Mouse (Mus musculus) liver, embryonic 11.5 days (tissue): ENCODE results near the gene Chd2. TPM values are rescaled to one million over a fixed set of nuclear protein-coding genes. Genes with fewer than 3 reads are reported as not detected.

Experiments
- ATAC-seq: fragments of 200-750 bp; cut with Nextera tagmentation; replicated peaks from 2 replicates; pipeline ENCODE4 v1.8.0; 2017; ENCODE audit warnings: moderate number of reproducible peaks, mild to moderate bottlenecking, moderate TSS enrichment, moderate library complexity; ENCODE audit not compliant: low FRiP score
- DNase-seq: peaks from one replicate; pipeline ENCODE4 v3.0.0-alpha.2; 2017; ENCODE audit warnings: low spot score
- H3K27ac ChIP-seq: fragments of 300-500 bp; sonication (generic); 2 replicates; pipeline ENCODE4 v1.5.1; 2014; ENCODE audit warnings: mild to moderate bottlenecking, low read depth, low read length, control low read depth
- H3K27me3 ChIP-seq: fragments of 300-500 bp; sonication (generic); replicated peaks from 2 replicates; pipeline ENCODE4 v1.6.1; 2014; ENCODE audit warnings: low read length, mixed read lengths; ENCODE audit not compliant: control insufficient read depth, insufficient read depth
- H3K36me3 ChIP-seq: fragments of 300-500 bp; sonication (generic); 2 replicates; pipeline ENCODE4 v1.6.1; 2014; ENCODE audit warnings: mild to moderate bottlenecking, low read length, moderate library complexity, mixed read lengths; ENCODE audit not compliant: control insufficient read depth, insufficient read depth
- H3K4me1 ChIP-seq: fragments of 300-500 bp; sonication (generic); replicated peaks from 2 replicates; pipeline ENCODE4 v1.6.1; 2014; ENCODE audit warnings: low read length, mixed read lengths; ENCODE audit not compliant: control insufficient read depth, insufficient read depth
- H3K4me2 ChIP-seq: fragments of 300-500 bp; sonication (generic); 2 replicates; pipeline ENCODE4 v1.6.1; 2014; ENCODE audit warnings: mild to moderate bottlenecking, control low read depth, moderate library complexity
- H3K4me3 ChIP-seq: fragments of 300-500 bp; sonication (generic); 2 replicates; pipeline ENCODE4 v1.5.1; 2014; ENCODE audit warnings: low read depth, low read length, control low read depth
- H3K9ac ChIP-seq: fragments of 300-500 bp; sonication (generic); 2 replicates; pipeline ENCODE4 v1.6.1; 2014; ENCODE audit warnings: low read depth, low read length, control low read depth
- H3K9me3 ChIP-seq: fragments of 300-500 bp; sonication (generic); 2 replicates; pipeline ENCODE4 v1.6.1; 2016; ENCODE audit warnings: low read length, inconsistent platforms, mixed read lengths; ENCODE audit not compliant: control insufficient read depth
- WGBS: fragments of 180-500 bp; shearing (Covaris S2); extraction: QIAGEN DNeasy Blood & Tissue Kit; methylation state at CpG from one replicate; pipeline ENCODE4 v1.1.7; 2014; 5-methylcytosine and 5-hydroxymethylcytosine counted together
- polyA plus RNA-seq: library from polyadenylated mRNA; unstranded; fragments of >200 nt; fragmentation: Nextera tagmentation; extraction: Ambion mirVana; gene quantifications from 2 replicates; pipeline ENCODE4 v1.2.1, GENCODE M21; 2014

Chd2 gene
- polyA plus RNA-seq, 1 experiment from 2014 or later: 34.5 TPM

DNA sequence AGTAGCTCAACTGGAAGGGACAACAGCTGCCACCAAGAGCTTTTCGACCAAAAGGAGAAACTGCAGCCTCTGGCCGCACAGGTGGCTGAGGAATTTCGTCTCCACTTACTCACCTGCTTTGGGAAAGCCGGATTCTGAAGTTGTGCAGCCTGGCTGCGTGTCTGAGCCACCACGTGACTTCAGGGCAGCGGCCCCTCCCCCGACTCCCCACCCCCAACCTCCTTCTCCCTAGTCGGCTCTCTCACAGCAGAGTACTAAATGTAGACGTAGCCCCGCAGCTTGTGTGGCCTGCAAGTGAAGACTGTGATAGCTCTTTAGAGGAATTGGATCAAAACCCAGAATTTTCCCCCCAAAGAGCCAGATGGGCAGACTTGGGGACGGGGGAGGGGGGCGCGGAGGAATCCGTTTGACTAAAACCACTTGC lies 151.7 kb downstream of the Chd2 start:
- H3K4me2 ChIP-seq: peak overlapping the region; percentile 75
- no peak for ATAC-seq
- peaks cover 52% of the 10 kb centered on the region for H3K27me3 ChIP-seq
- H3K4me1 ChIP-seq: no peaks in the 10 kb centered on the region
- WGBS: 4% methylated on average over 15 of the region's 15 CpGs
- no peaks in the 10 kb centered on the region for H3K36me3 ChIP-seq
- no peak overlapping the region for H3K27ac ChIP-seq
- no peaks in the 10 kb centered on the region; the same call in 1 of the 2 replicates for H3K9me3 ChIP-seq
- 0 out of 2 replicates have a peak overlapping the region, but pooled peaks have one; percentile 6 for H3K4me3 ChIP-seq
- H3K9ac ChIP-seq: no peak overlapping the region
- DNase-seq: no peak

DNA sequence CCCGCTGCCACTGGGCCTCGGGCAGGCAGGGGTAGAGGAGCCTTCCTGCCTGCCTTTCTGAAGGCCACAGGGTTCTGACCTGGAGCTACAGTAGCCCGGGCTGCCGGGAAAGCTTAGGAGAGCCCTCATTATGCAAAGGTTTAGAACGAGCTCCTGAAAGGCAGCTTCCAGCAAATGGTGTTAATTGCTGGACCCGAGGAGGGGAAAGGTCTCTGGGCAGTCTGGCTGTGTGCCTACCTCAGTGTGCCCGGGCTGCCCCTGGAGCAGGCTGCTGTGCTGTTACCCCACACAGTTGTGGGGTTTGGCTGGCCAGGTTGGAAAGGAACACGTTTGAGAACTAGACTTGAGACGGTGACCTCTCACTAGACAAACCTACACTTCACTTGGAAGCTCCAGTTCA lies 152.2 kb downstream of the Chd2 start:
- WGBS: 10% methylated on average over 9 of the region's 9 CpGs
- H3K9me3 ChIP-seq: no peaks in the 10 kb centered on the region
- H3K4me3 ChIP-seq: no peak overlapping the region
- no peak overlapping the region for H3K27ac ChIP-seq
- no peak for DNase-seq
- H3K4me1 ChIP-seq: no peaks in the 10 kb centered on the region
- no peak for ATAC-seq
- no peaks in the 10 kb centered on the region for H3K36me3 ChIP-seq
- no peak overlapping the region for H3K9ac ChIP-seq
- peak overlapping the region; percentile 75; the same call in 1 of the 2 replicates for H3K4me2 ChIP-seq
- H3K27me3 ChIP-seq: peaks cover 52% of the 10 kb centered on the region

- ATAC-seq: no peak
- no peak for DNase-seq
- H3K9ac ChIP-seq: no peak overlapping the region
- H3K4me2 ChIP-seq: no peak overlapping the region
- no peak overlapping the region for H3K27ac ChIP-seq
- 71% methylated on average over 2 of the region's 2 CpGs for WGBS
- H3K9me3 ChIP-seq: no peaks in the 10 kb centered on the region
- peaks cover 50% of the 10 kb centered on the region for H3K27me3 ChIP-seq
- H3K4me1 ChIP-seq: no peaks in the 10 kb centered on the region
- H3K4me3 ChIP-seq: no peak overlapping the region
- no peaks in the 10 kb centered on the region for H3K36me3 ChIP-seq
Observed at GRCm38 (mm10) chr7:73388866-73389265, 152.8 kb downstream of the Chd2 start.

GRCm38 (mm10) chr7:73382843-73383242 lies 158.8 kb downstream of the Chd2 start:
- no peaks in the 10 kb centered on the region for H3K36me3 ChIP-seq
- H3K9me3 ChIP-seq: no peaks in the 10 kb centered on the region
- no peak for DNase-seq
- WGBS: 83% methylated on average over 7 of the region's 7 CpGs
- peaks cover 16% of the 10 kb centered on the region for H3K27me3 ChIP-seq
- no peak overlapping the region for H3K9ac ChIP-seq
- H3K4me1 ChIP-seq: no peaks in the 10 kb centered on the region
- H3K27ac ChIP-seq: no peak overlapping the region
- no peak overlapping the region for H3K4me2 ChIP-seq
- H3K4me3 ChIP-seq: no peak overlapping the region
- no peak for ATAC-seq

GRCm38 (mm10) chr7:73378034-73378433 lies 163.6 kb downstream of the Chd2 start:
- peaks cover 5% of the 10 kb centered on the region; the same call in 1 of the 2 replicates for H3K4me1 ChIP-seq
- peaks cover 61% of the 10 kb centered on the region for H3K27me3 ChIP-seq
- H3K4me3 ChIP-seq: no peak overlapping the region
- no peak overlapping the region for H3K9ac ChIP-seq
- DNase-seq (no peak), ATAC-seq (no peak)
- H3K9me3 ChIP-seq: no peaks in the 10 kb centered on the region
- H3K4me2 ChIP-seq: no peak overlapping the region
- WGBS: 79% methylated on average over 6 of the region's 6 CpGs
- H3K27ac ChIP-seq: no peak overlapping the region
- no peaks in the 10 kb centered on the region for H3K36me3 ChIP-seq

DNA sequence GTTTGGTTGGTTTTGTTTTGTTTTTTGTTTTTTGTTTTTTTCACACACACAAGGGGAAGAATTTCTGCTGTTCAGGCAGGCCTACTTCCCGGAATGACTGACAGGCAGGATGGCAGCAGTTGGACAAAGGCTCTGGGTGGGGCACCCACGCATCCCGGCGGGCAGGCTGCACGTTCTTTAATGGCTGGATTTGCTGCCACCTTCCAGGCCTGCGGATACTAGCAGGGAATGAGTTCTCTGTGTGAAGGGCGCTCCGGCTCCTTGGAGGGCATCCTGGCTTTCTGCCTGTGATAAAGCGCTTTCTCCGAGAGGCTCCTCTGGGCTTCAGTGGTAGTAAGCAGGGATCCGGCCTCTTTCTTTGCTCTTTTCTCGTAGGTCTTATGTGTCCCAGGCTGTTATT lies 164.3 kb downstream of the Chd2 start:
- DNase-seq (no peak), ATAC-seq (no peak)
- H3K9me3 ChIP-seq: no peaks in the 10 kb centered on the region
- H3K4me1 ChIP-seq: peaks cover 5% of the 10 kb centered on the region; the same call in 1 of the 2 replicates
- H3K27me3 ChIP-seq: peaks cover 68% of the 10 kb centered on the region
- H3K4me2 ChIP-seq: no peak overlapping the region
- H3K4me3 ChIP-seq: no peak overlapping the region
- no peak overlapping the region for H3K27ac ChIP-seq
- H3K36me3 ChIP-seq: no peaks in the 10 kb centered on the region
- 61% methylated on average over 12 of the region's 12 CpGs for WGBS
- no peak overlapping the region for H3K9ac ChIP-seq

Other genes with a start within 250 kb of the Chd2 start
- 2.8 and 3.0 TPM in 2 replicates for gene Rgma, start 166.3 kb downstream of the Chd2 start, polyA plus RNA-seq
- gene Fam174b, start 198.5 kb upstream of the Chd2 start, polyA plus RNA-seq: 13.8 and 17.1 TPM in 2 replicates